Mouse (Mus musculus) liver, embryonic 18 days (tissue): ENCODE measurements around the gene 4933434E20Rik. TPM values are rescaled to one million over a fixed set of nuclear protein-coding genes. Genes with fewer than 3 reads are reported as not detected.

Experiments used
- polyA plus RNA-seq: library from polyadenylated mRNA; depleted of rRNA; stranded (reverse); fragments of >200 nt; gene quantifications from 2 replicates; pipeline ENCODE4 v1.2.3, GENCODE M21; 2012; rRNA removed

The 4933434E20Rik gene
- polyA plus RNA-seq = 27.9 and 28.0 TPM in 2 replicates

DNA sequence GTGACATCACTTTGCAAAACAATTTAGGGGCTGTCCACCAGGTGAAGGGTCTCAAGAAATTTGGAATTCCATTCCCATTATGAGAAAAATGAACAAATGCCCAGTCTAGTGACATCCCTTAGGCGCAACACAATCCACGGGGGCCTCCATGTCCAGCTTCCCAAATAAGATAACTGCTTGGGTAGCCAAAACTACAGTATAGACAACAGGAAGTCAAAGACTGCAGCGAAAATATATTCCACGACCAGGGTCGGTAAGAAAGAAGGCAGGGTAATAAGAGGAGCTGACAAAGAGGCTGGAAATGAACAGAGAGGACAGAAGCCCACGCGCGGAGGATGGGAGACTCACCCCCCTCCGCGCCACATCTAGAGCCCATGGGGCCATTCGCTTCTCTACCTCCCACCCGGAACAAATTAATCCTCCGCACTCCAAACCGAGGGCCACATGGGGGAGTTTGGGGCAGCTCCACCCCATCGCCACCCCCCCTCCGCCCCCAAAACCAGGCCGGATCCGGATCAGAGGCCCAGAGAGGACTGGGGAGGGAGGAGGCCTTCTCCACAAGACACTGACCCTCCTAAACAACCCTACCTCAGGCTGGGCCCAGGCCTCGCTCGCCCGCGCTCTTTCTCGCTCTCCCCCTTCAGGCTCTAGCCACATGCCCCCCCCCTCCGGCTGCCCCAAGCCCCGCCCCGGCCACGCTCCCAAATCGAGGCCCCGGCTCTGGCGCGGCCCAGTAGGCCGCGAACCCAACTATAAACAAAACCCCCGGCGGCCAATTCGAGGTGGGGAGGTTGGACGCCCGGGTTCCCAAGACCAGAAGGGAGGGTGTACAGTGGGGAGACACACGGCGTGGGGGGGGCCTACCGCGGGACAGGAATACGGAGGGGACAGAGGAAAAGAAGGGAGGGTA is at the start of gene 4933434E20Rik:
TSS of gene 4933434E20Rik (plus strand) at position 196 of the 910 bp plus-strand sequence.

GRCm38 (mm10) chr3:90052351-90053241 is 1.2 kb downstream of the 4933434E20Rik start, which contains the start of gene Ubap2l:
Gene Ubap2l (minus strand): TSS chr3:90052628.

GRCm38 (mm10) chr3:90072294-90072693 is 20.9 kb downstream of the 4933434E20Rik start, which contains the start of gene Tpm3:
Gene Tpm3 (plus strand): TSS chr3:90072649.

GRCm38 (mm10) chr3:90103938-90104337 is 52.5 kb downstream of the 4933434E20Rik start, which contains the start of gene Nup210l:
Gene Nup210l (plus strand): TSS chr3:90104132.

Other genes starting within 250 kb of the 4933434E20Rik start
- gene She, start 220.3 kb upstream of the 4933434E20Rik start, polyA plus RNA-seq = 0.96 and 1.1 TPM in 2 replicates
- 4.3 and 5.0 TPM in 2 replicates for gene Il6ra, start 138.4 kb upstream of the 4933434E20Rik start, polyA plus RNA-seq
- 4.2 and 6.1 TPM in 2 replicates for gene Atp8b2, start 88.1 kb upstream of the 4933434E20Rik start, polyA plus RNA-seq
- 81.8 and 82.9 TPM in 2 replicates for gene Hax1, start 52.9 kb upstream of the 4933434E20Rik start, polyA plus RNA-seq
- 42.5 and 47.3 TPM in 2 replicates for gene Ubap2l, start 992 bp downstream of the 4933434E20Rik start, polyA plus RNA-seq
- gene Tpm3, start 21.0 kb downstream of the 4933434E20Rik start, polyA plus RNA-seq = 79.1 and 85.0 TPM in 2 replicates
- 0.35 and 0.36 TPM in 2 replicates for gene Nup210l, start 52.5 kb downstream of the 4933434E20Rik start, polyA plus RNA-seq
- 1,483 and 1,543 TPM in 2 replicates for gene Rps27, start 162.0 kb downstream of the 4933434E20Rik start, polyA plus RNA-seq
- 4.3 and 5.0 TPM in 2 replicates for gene Rab13, start 162.1 kb downstream of the 4933434E20Rik start, polyA plus RNA-seq
- gene Jtb, start 180.0 kb downstream of the 4933434E20Rik start, polyA plus RNA-seq = 28.2 and 29.7 TPM in 2 replicates
- gene Creb3l4, start 191.9 kb downstream of the 4933434E20Rik start, polyA plus RNA-seq = 0.24 TPM in 2 replicates
- 18.0 and 18.6 TPM in 2 replicates for gene Slc39a1, start 196.5 kb downstream of the 4933434E20Rik start, polyA plus RNA-seq
- 7.5 and 9.5 TPM in 2 replicates for gene Crtc2, start 202.5 kb downstream of the 4933434E20Rik start, polyA plus RNA-seq
- gene Dennd4b, start 213.5 kb downstream of the 4933434E20Rik start, polyA plus RNA-seq = 4.3 and 5.1 TPM in 2 replicates
- 3.9 and 5.1 TPM in 2 replicates for gene Gatad2b, start 241.5 kb downstream of the 4933434E20Rik start, polyA plus RNA-seq